Mouse (Mus musculus): ENCODE measurements around the gene Efna2.

Efna2 gene

GRCm38 (mm10) chr10:80169070-80169469 is 10.2 kb upstream of the Efna2 start:
- H3K4me3 ChIP-seq (replicated peaks; ENCODE audit: low read length), result peak overlapping the region; percentile 95
- TF ChIP-seq NANOG (IDR thresholded peaks at IDR 0.05; ENCODE audit: borderline replicate concordance, low read length), result no peak
- TF ChIP-seq CTCF (conservative IDR thresholded peaks at IDR 0.05; ENCODE audit: low read length), result no peak
- no peak for TF ChIP-seq POU5F1 (IDR thresholded peaks at IDR 0.05; ENCODE audit: borderline replicate concordance, low read length)
- no peaks in the 10 kb centered on the region for H3K27me3 ChIP-seq (ENCODE audit: insufficient read depth, low read length)
- no peaks in the 10 kb centered on the region for H3K9me3 ChIP-seq (ENCODE audit: low read length)
- H3K36me3 ChIP-seq (ENCODE audit: insufficient read depth, low read length), result peaks cover 40% of the 10 kb centered on the region
- H3K4me1 ChIP-seq (replicated peaks; ENCODE audit: low read depth, low read length), result peaks cover 80% of the 10 kb centered on the region

- Histone ChIP-seq H3K4me3 (replicated peaks; ENCODE audit: low read length) (peak overlapping the region; percentile 83), H3K9me3 (ENCODE audit: low read length) (no peaks in the 10 kb centered on the region), H3K4me1 (replicated peaks; ENCODE audit: low read depth, low read length) (peaks cover 80% of the 10 kb centered on the region), H3K36me3 (ENCODE audit: insufficient read depth, low read length) (peaks cover 46% of the 10 kb centered on the region), H3K27me3 (ENCODE audit: insufficient read depth, low read length) (no peaks in the 10 kb centered on the region)
- no peak for TF ChIP-seq NANOG (IDR thresholded peaks at IDR 0.05; ENCODE audit: borderline replicate concordance, low read length)
- no peak for TF ChIP-seq POU5F1 (IDR thresholded peaks at IDR 0.05; ENCODE audit: borderline replicate concordance, low read length)
- no peak for TF ChIP-seq CTCF (conservative IDR thresholded peaks at IDR 0.05; ENCODE audit: low read length)
Measured at GRCm38 (mm10) chr10:80169651-80170050, 9.6 kb upstream of the Efna2 start.

GRCm38 (mm10) chr10:80170052-80170451 is 9.2 kb upstream of the Efna2 start:
- Histone ChIP-seq H3K4me3 (replicated peaks; ENCODE audit: low read length) (peak overlapping the region; percentile 83), H3K36me3 (ENCODE audit: insufficient read depth, low read length) (peaks cover 48% of the 10 kb centered on the region), H3K9me3 (ENCODE audit: low read length) (no peaks in the 10 kb centered on the region), H3K4me1 (replicated peaks; ENCODE audit: low read depth, low read length) (peaks cover 80% of the 10 kb centered on the region), H3K27me3 (ENCODE audit: insufficient read depth, low read length) (no peaks in the 10 kb centered on the region)
- TF ChIP-seq NANOG (IDR thresholded peaks at IDR 0.05; ENCODE audit: borderline replicate concordance, low read length), result no peak
- TF ChIP-seq POU5F1 (IDR thresholded peaks at IDR 0.05; ENCODE audit: borderline replicate concordance, low read length), result no peak
- TF ChIP-seq CTCF (conservative IDR thresholded peaks at IDR 0.05; ENCODE audit: low read length), result no peak

GRCm38 (mm10) chr10:80170601-80171021 is 8.7 kb upstream of the Efna2 start:
- Histone ChIP-seq H3K4me3 (replicated peaks; ENCODE audit: low read length) (peak overlapping the region; percentile 83), H3K27me3 (ENCODE audit: insufficient read depth, low read length) (no peaks in the 10 kb centered on the region), H3K36me3 (ENCODE audit: insufficient read depth, low read length) (peaks cover 48% of the 10 kb centered on the region), H3K9me3 (ENCODE audit: low read length) (no peaks in the 10 kb centered on the region), H3K4me1 (replicated peaks; ENCODE audit: low read depth, low read length) (peaks cover 75% of the 10 kb centered on the region)
- TF ChIP-seq CTCF (conservative IDR thresholded peaks at IDR 0.05; ENCODE audit: low read length), result no peak
- no peak for TF ChIP-seq POU5F1 (IDR thresholded peaks at IDR 0.05; ENCODE audit: borderline replicate concordance, low read length)
- no peak for TF ChIP-seq NANOG (IDR thresholded peaks at IDR 0.05; ENCODE audit: borderline replicate concordance, low read length)

DNA sequence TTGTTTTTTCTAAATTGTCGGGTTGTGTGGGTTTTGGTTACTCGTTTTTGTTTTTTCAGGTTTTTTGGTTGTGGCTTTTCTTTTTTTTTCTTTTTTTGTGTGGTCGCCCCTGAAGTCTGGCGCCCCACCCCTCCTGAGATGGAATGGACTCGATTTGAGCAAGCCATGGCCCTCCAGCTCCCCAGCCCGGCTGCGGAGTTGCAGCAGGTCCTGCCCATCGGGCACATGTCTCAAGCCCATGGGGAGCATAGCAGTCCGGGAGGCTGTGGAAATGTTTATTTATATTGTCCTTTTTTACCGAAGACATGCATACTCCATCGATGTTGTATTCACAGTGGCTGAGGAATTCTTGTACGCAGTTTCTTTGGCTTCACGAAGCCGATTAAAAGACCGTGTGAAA is 8.0 kb upstream of the Efna2 start:
- Histone ChIP-seq H3K27me3 (ENCODE audit: insufficient read depth, low read length) (no peaks in the 10 kb centered on the region), H3K36me3 (ENCODE audit: insufficient read depth, low read length) (peaks cover 52% of the 10 kb centered on the region), H3K4me3 (replicated peaks; ENCODE audit: low read length) (peak overlapping the region; percentile 83), H3K4me1 (replicated peaks; ENCODE audit: low read depth, low read length) (peaks cover 71% of the 10 kb centered on the region), H3K9me3 (ENCODE audit: low read length) (no peaks in the 10 kb centered on the region)
- TF ChIP-seq NANOG (IDR thresholded peaks at IDR 0.05; ENCODE audit: borderline replicate concordance, low read length) (no peak), CTCF (conservative IDR thresholded peaks at IDR 0.05; ENCODE audit: low read length) (no peak), POU5F1 (IDR thresholded peaks at IDR 0.05; ENCODE audit: borderline replicate concordance, low read length) (no peak)

GRCm38 (mm10) chr10:80171760-80172526 is 7.3 kb upstream of the Efna2 start:
- no peaks in the 10 kb centered on the region for H3K9me3 ChIP-seq (ENCODE audit: low read length)
- no peaks in the 10 kb centered on the region for H3K27me3 ChIP-seq (ENCODE audit: insufficient read depth, low read length)
- peaks cover 65% of the 10 kb centered on the region for H3K4me1 ChIP-seq (replicated peaks; ENCODE audit: low read depth, low read length)
- no peak for TF ChIP-seq NANOG (IDR thresholded peaks at IDR 0.05; ENCODE audit: borderline replicate concordance, low read length)
- TF ChIP-seq POU5F1 (IDR thresholded peaks at IDR 0.05; ENCODE audit: borderline replicate concordance, low read length), result no peak
- H3K4me3 ChIP-seq (replicated peaks; ENCODE audit: low read length), result peak overlapping the region; percentile 83
- H3K36me3 ChIP-seq (ENCODE audit: insufficient read depth, low read length), result peaks cover 57% of the 10 kb centered on the region

GRCm38 (mm10) chr10:80172527-80173292 is 6.6 kb upstream of the Efna2 start, which contains the start of gene 1600002K03Rik:
TSS of gene 1600002K03Rik (plus strand) at chr10:80172944.
- Histone ChIP-seq H3K27me3 (ENCODE audit: insufficient read depth, low read length) (peaks cover 5% of the 10 kb centered on the region), H3K9me3 (ENCODE audit: low read length) (no peaks in the 10 kb centered on the region)
- TF ChIP-seq POU5F1 (IDR thresholded peaks at IDR 0.05; ENCODE audit: borderline replicate concordance, low read length), result no peak
- TF ChIP-seq NANOG (IDR thresholded peaks at IDR 0.05; ENCODE audit: borderline replicate concordance, low read length), result no peak
- TF ChIP-seq CTCF (conservative IDR thresholded peaks at IDR 0.05; ENCODE audit: low read length), result no peak

DNA sequence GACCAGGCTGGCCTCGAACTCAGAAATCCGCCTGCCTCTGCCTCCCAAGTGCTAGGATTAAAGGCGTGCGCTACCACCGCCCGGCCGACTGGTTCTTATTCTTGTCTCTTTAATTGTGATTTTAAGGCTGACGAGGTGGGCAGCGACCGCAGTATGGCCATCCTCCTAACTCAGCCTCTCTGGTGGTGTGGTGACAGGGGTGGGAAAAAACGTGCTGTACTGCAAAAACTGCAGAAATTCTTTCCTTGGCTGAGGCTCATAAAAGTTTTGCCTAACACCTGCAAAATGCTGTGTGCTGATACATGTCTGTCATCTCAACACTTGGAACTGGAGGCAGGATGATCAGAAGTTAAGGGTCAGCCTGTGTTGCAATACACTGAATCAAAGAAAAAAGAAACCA is 5.9 kb upstream of the Efna2 start:
- peaks cover 12% of the 10 kb centered on the region for H3K27me3 ChIP-seq (ENCODE audit: insufficient read depth, low read length)
- peak overlapping the region; percentile 83 for H3K4me3 ChIP-seq (replicated peaks; ENCODE audit: low read length)
- H3K9me3 ChIP-seq (ENCODE audit: low read length), result no peaks in the 10 kb centered on the region
- peaks cover 70% of the 10 kb centered on the region for H3K4me1 ChIP-seq (replicated peaks; ENCODE audit: low read depth, low read length)
- peaks cover 57% of the 10 kb centered on the region for H3K36me3 ChIP-seq (ENCODE audit: insufficient read depth, low read length)
- no peak for TF ChIP-seq POU5F1 (IDR thresholded peaks at IDR 0.05; ENCODE audit: borderline replicate concordance, low read length)
- TF ChIP-seq NANOG (IDR thresholded peaks at IDR 0.05; ENCODE audit: borderline replicate concordance, low read length), result no peak
- TF ChIP-seq CTCF (conservative IDR thresholded peaks at IDR 0.05; ENCODE audit: low read length), result no peak

More at GRCm38 (mm10) chr10:80172527-80173292, 6.6 kb upstream of the Efna2 start, which contains the start of gene 1600002K03Rik:
- Histone ChIP-seq H3K36me3 (ENCODE audit: insufficient read depth, low read length) (peaks cover 57% of the 10 kb centered on the region), H3K4me3 (replicated peaks; ENCODE audit: low read length) (peak within 1 kb of the TSS; percentile 83), H3K4me1 (replicated peaks; ENCODE audit: low read depth, low read length) (peaks cover 64% of the 10 kb centered on the region)
